Mouse (Mus musculus) spleen, adult 10 weeks (tissue): ENCODE measurements around the gene Iqca. TPM values are rescaled to one million over a fixed set of nuclear protein-coding genes. Genes with fewer than 3 reads are reported as not detected.

Source experiments
- polyA plus RNA-seq: library from polyadenylated mRNA; stranded (reverse); fragments of 350-450 nt; fragmentation: Illumina TruSeq; extraction: RNeasy Lipid Tissue Mini Kit (QIAGEN cat#74804); gene quantifications from one replicate; pipeline ENCODE4 v1.2.3, GENCODE M21; 2015; ENCODE audit warnings: low replicate concordance; ENCODE audit not compliant: insufficient read depth

Gene Iqca
- not detected for polyA plus RNA-seq

DNA sequence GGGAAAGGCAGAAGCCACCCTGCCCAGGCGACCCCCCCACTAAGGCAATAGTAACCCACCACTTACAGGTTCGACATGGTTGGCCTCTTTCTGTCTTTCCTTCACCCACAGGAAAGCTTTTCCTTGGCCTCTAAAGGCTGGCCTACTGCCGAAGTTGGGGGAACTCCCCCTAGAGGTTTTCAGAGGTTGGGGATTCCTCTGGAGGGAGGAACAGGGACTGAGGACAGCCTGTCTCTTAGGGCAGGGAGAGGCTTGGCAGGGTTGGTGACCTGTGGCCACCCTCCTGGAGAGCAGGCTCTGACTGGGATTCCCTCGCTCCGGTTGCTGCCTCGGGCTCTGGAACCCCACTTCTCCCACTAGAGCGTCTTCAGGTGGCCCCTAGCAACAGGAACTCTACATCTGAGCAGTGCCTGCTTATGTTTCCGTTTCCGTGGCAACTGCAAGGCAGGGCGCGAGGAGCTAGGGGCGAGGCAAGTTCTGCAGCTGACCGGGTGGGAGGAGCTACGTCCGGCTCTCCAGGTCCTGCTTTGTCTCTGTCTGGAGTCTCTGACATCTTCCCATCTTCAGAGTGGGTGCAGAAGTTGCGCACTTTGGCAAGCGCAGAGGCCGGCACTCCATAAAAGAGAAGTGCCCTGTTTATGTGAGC lies at the start of gene Iqca:
TSS of gene Iqca (minus strand) at position 303 of the 646 bp plus-strand sequence.

DNA sequence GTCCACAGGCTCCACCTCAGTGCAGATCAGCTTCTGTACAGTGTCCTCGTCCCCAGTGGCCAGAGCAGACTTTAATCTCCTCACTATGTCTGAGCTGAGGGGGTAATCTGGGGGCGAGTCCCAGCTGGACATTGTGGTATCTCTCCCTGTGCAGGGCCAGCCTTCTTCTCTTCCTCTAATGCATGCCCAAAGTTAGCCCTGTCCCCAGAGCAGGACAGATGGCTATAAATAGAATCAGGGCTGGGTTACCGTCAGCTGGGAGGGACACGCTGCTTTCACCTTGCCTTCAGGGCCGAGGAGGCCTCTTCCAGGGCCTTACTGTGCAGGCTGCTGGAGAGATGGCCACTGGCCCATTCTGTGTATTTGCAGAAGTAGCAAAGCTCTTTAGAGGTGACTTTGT lies 138.8 kb downstream of the Iqca start, which contains the start of gene Asb18:
TSS of gene Asb18 (minus strand) at position 221 of the 400 bp plus-strand sequence.

Other genes with a start within 250 kb of the Iqca start
- gene Gbx2, start 222.2 kb downstream of the Iqca start, polyA plus RNA-seq: 2.5 TPM
- not detected for gene Asb18, start 138.7 kb downstream of the Iqca start, polyA plus RNA-seq
- gene Ackr3, start 50.6 kb upstream of the Iqca start, polyA plus RNA-seq: 19.4 TPM